Mouse (Mus musculus): ENCODE data around the gene Acbd3. TPM values are rescaled to one million over a fixed set of nuclear protein-coding genes. Genes with fewer than 3 reads are reported as not detected.

The Acbd3 gene
- polyA plus RNA-seq, 1 experiment from 2014 or later, result 25.8 TPM

GRCm38 (mm10) chr1:180794170-180794569 is 68.3 kb downstream of the Acbd3 start:
- H3K9me3 ChIP-seq, result no peaks in the 10 kb centered on the region
- H3K9ac ChIP-seq, result peak overlapping the region; percentile 29
- ATAC-seq (replicated peaks), result peak; percentile 84
- H3K27ac ChIP-seq, result no peak overlapping the region
- H3K27me3 ChIP-seq (replicated peaks), result 0 out of 2 replicates have a peak, but pooled peaks cover 5% of the 10 kb centered on the region
- peaks cover 8% of the 10 kb centered on the region for H3K4me1 ChIP-seq
- no peaks in the 10 kb centered on the region for H3K36me3 ChIP-seq (replicated peaks)
- WGBS, result under 1% methylated on average over 21 of the region's 21 CpGs
- H3K4me2 ChIP-seq, result peak overlapping the region; percentile 60
- peak overlapping the region; percentile 32 for H3K4me3 ChIP-seq

GRCm38 (mm10) chr1:180798660-180799059 is 72.8 kb downstream of the Acbd3 start:
- Histone ChIP-seq H3K27ac (no peak overlapping the region), H3K4me2 (no peak overlapping the region), H3K9me3 (no peaks in the 10 kb centered on the region), H3K4me1 (peaks cover 7% of the 10 kb centered on the region), H3K27me3 (replicated peaks) (0 out of 2 replicates have a peak, but pooled peaks cover under 1% of the 10 kb centered on the region), H3K9ac (no peak overlapping the region), H3K36me3 (replicated peaks) (peaks cover 6% of the 10 kb centered on the region), H3K4me3 (no peak overlapping the region)
- no peak; the same call in 1 of the 2 replicates for ATAC-seq (replicated peaks)
- 95% methylated on average over 5 of the region's 5 CpGs for WGBS

- WGBS, result 93% methylated on average over 5 of the region's 5 CpGs
- H3K4me1 ChIP-seq, result peaks cover 1% of the 10 kb centered on the region
- H3K4me3 ChIP-seq, result no peak overlapping the region
- ATAC-seq (replicated peaks), result no peak
- no peak overlapping the region for H3K27ac ChIP-seq
- no peak overlapping the region for H3K4me2 ChIP-seq
- H3K9ac ChIP-seq, result no peak overlapping the region
- H3K9me3 ChIP-seq, result no peaks in the 10 kb centered on the region
- H3K36me3 ChIP-seq (replicated peaks), result peaks cover 12% of the 10 kb centered on the region
- no peaks in the 10 kb centered on the region for H3K27me3 ChIP-seq (replicated peaks)
Observed at GRCm38 (mm10) chr1:180799253-180799652, 73.4 kb downstream of the Acbd3 start.

- H3K9ac ChIP-seq, result no peak overlapping the region
- H3K27me3 ChIP-seq (replicated peaks), result no peaks in the 10 kb centered on the region
- no peak overlapping the region for H3K4me2 ChIP-seq
- H3K27ac ChIP-seq, result no peak overlapping the region
- 92% methylated on average over 5 of the region's 5 CpGs for WGBS
- H3K4me3 ChIP-seq, result no peak overlapping the region
- H3K36me3 ChIP-seq (replicated peaks), result peaks cover 20% of the 10 kb centered on the region
- ATAC-seq (replicated peaks), result no peak
- no peaks in the 10 kb centered on the region for H3K4me1 ChIP-seq
- H3K9me3 ChIP-seq, result no peaks in the 10 kb centered on the region
Observed at GRCm38 (mm10) chr1:180800022-180800421, 74.2 kb downstream of the Acbd3 start.

GRCm38 (mm10) chr1:180800814-180801213 is 75.0 kb downstream of the Acbd3 start:
- Histone ChIP-seq H3K9me3 (no peaks in the 10 kb centered on the region), H3K9ac (no peak overlapping the region), H3K4me2 (no peak overlapping the region), H3K27me3 (replicated peaks) (no peaks in the 10 kb centered on the region), H3K36me3 (replicated peaks) (peaks cover 28% of the 10 kb centered on the region), H3K4me1 (0 out of 2 replicates have a peak, but pooled peaks cover under 1% of the 10 kb centered on the region), H3K4me3 (no peak overlapping the region), H3K27ac (no peak overlapping the region)
- ATAC-seq (replicated peaks), result no peak
- 58% methylated on average over 2 of the region's 2 CpGs for WGBS

- no peak overlapping the region for H3K27ac ChIP-seq
- no peak overlapping the region for H3K9ac ChIP-seq
- H3K36me3 ChIP-seq (replicated peaks), result peaks cover 35% of the 10 kb centered on the region
- H3K9me3 ChIP-seq, result no peaks in the 10 kb centered on the region
- no peak overlapping the region for H3K4me3 ChIP-seq
- WGBS, result 86% methylated on average over 3 of the region's 3 CpGs
- H3K4me1 ChIP-seq, result peaks cover 8% of the 10 kb centered on the region
- peak; percentile 33 for ATAC-seq (replicated peaks)
- H3K27me3 ChIP-seq (replicated peaks), result no peaks in the 10 kb centered on the region
- no peak overlapping the region for H3K4me2 ChIP-seq
Observed at GRCm38 (mm10) chr1:180801466-180801994, 75.7 kb downstream of the Acbd3 start.

Other genes with a start within 250 kb of the Acbd3 start
- 7.2 and 9.3 TPM in 2 replicates for gene Stum, start 242.5 kb upstream of the Acbd3 start, polyA plus RNA-seq (2015; fragmentation: Nextera tagmentation; extraction: Ambion mirVana)
- 95.9 and 96.2 TPM in 2 replicates for gene Parp1, start 157.1 kb upstream of the Acbd3 start, polyA plus RNA-seq (2015; fragmentation: Nextera tagmentation; extraction: Ambion mirVana)
- gene Lin9, start 84.9 kb upstream of the Acbd3 start, polyA plus RNA-seq (2015; fragmentation: Nextera tagmentation; extraction: Ambion mirVana), result 11.4 and 12.0 TPM in 2 replicates
- 0.28 and 0.35 TPM in 2 replicates for gene Mixl1, start 29.0 kb upstream of the Acbd3 start, polyA plus RNA-seq (2015; fragmentation: Nextera tagmentation; extraction: Ambion mirVana)
- gene H3f3a, start 87.9 kb downstream of the Acbd3 start, polyA plus RNA-seq (2015; fragmentation: Nextera tagmentation; extraction: Ambion mirVana), result 3,070 and 3,123 TPM in 2 replicates
- gene Sde2, start 125.1 kb downstream of the Acbd3 start, polyA plus RNA-seq (2015; fragmentation: Nextera tagmentation; extraction: Ambion mirVana), result 29.0 and 30.9 TPM in 2 replicates
- gene Lefty2, start 167.1 kb downstream of the Acbd3 start, polyA plus RNA-seq (2015; fragmentation: Nextera tagmentation; extraction: Ambion mirVana), result 2.4 and 2.5 TPM in 2 replicates
- gene Pycr2, start 178.2 kb downstream of the Acbd3 start, polyA plus RNA-seq (2015; fragmentation: Nextera tagmentation; extraction: Ambion mirVana), result 76.7 and 79.8 TPM in 2 replicates
- gene Lefty1, start 209.0 kb downstream of the Acbd3 start, polyA plus RNA-seq (2015; fragmentation: Nextera tagmentation; extraction: Ambion mirVana), result 0.22 and 0.28 TPM in 2 replicates
- 1.4 and 1.8 TPM in 2 replicates for gene Tmem63a, start 216.3 kb downstream of the Acbd3 start, polyA plus RNA-seq (2015; fragmentation: Nextera tagmentation; extraction: Ambion mirVana)

Measured in midbrain, embryonic 15.5 days (tissue).